Mouse (Mus musculus) embryonic fibroblast, embryonic 13.5 days (primary cell): ENCODE results near the gene Ces1g.

Experiments
- CTCF ChIP-seq: IDR thresholded peaks from 2 replicates; pipeline ENCODE4 v1.5.1; 2011; ENCODE audit warnings: mild to moderate bottlenecking, control low read depth, low read length, moderate library complexity, borderline replicate concordance; ENCODE audit not compliant: insufficient read depth
- POLR2A ChIP-seq: IDR thresholded peaks from 2 replicates; pipeline ENCODE4 v1.6.1; 2011; ENCODE audit warnings: low read depth, mild to moderate bottlenecking, control low read depth, low read length, moderate library complexity

- TF ChIP-seq POLR2A (no peak), CTCF (no peak)
Measured at GRCm38 (mm10) chr8:93272686-93273085, 64.4 kb downstream of the Ces1g start.
